Mouse (Mus musculus) liver, adult 2 months (tissue): ENCODE measurements around the gene Ackr4. TPM values are rescaled to one million over a fixed set of nuclear protein-coding genes. Genes with fewer than 3 reads are reported as not detected.

Experiments used
- DNase-seq: peaks from one replicate; pipeline ENCODE4 v3.0.0-alpha.2; 2011; ENCODE audit warnings: low read depth, low spot score; ENCODE audit errors: extremely low read depth
- H3K27ac ChIP-seq: fragments of 200-500 bp; replicated peaks from 2 replicates; pipeline ENCODE4 v1.5.1; 2012; ENCODE audit warnings: low read depth, mild to moderate bottlenecking, control low read depth, inconsistent platforms, low read length; ENCODE audit not compliant: insufficient read depth
- H3K27me3 ChIP-seq: fragments of 200-500 bp; 2 replicates; pipeline ENCODE4 v1.6.1; 2012; ENCODE audit warnings: mild to moderate bottlenecking, moderate library complexity, low read length, inconsistent platforms; ENCODE audit not compliant: control insufficient read depth, insufficient read depth
- H3K36me3 ChIP-seq: fragments of 200-500 bp; 2 replicates; pipeline ENCODE4 v1.6.1; 2012; ENCODE audit warnings: low read length, inconsistent platforms; ENCODE audit not compliant: control insufficient read depth, insufficient read depth
- H3K4me1 ChIP-seq: fragments of 200-500 bp; 2 replicates; pipeline ENCODE4 v1.6.1; 2011; ENCODE audit warnings: low read length; ENCODE audit not compliant: control insufficient read depth, insufficient read depth
- H3K4me3 ChIP-seq: fragments of 200-500 bp; 2 replicates; pipeline ENCODE4 v1.5.1; 2011; ENCODE audit warnings: low read depth, mild to moderate bottlenecking, control low read depth, low read length, moderate library complexity; ENCODE audit not compliant: insufficient read depth
- H3K79me2 ChIP-seq: fragments of 200-500 bp; 2 replicates; pipeline ENCODE4 v1.6.1; 2012; ENCODE audit warnings: inconsistent platforms, mild to moderate bottlenecking, low read length, moderate library complexity; ENCODE audit not compliant: control insufficient read depth, insufficient read depth
- H3K9ac ChIP-seq: fragments of 200-500 bp; 2 replicates; pipeline ENCODE4 v1.6.1; 2012; ENCODE audit warnings: low read depth, mild to moderate bottlenecking, control low read depth, inconsistent platforms, low read length
- CTCF ChIP-seq: fragments of 200-500 bp; IDR thresholded peaks from 2 replicates; pipeline ENCODE4 v1.5.1; 2011; ENCODE audit warnings: low read depth, low read length, control low read depth
- POLR2A ChIP-seq: fragments of 200-500 bp; IDR thresholded peaks from 2 replicates; pipeline ENCODE4 v1.6.1; 2011; ENCODE audit warnings: low read length, control low read depth; ENCODE audit not compliant: insufficient read depth; ENCODE audit errors: extremely low read depth
- WGBS: fragments of 180-500 bp; shearing (Covaris S2); methylation state at CpG from one replicate; pipeline ENCODE4 v1.1.7; 2018; 5-methylcytosine and 5-hydroxymethylcytosine counted together
- polyA plus RNA-seq: library from polyadenylated mRNA; depleted of rRNA; stranded (reverse); fragments of >200 nt; gene quantifications from 2 replicates; pipeline ENCODE4 v1.2.3, GENCODE M21; 2012
- total RNA-seq: library from RNA; depleted of rRNA; stranded (reverse); fragments of >200 nt; gene quantifications from 2 replicates; pipeline ENCODE4 v1.2.3, GENCODE M21; 2014

The Ackr4 gene
- total and polyA plus RNA-seq, 2 experiments = 0.54 to 2.4 TPM

GRCm38 (mm10) chr9:104098256-104098655 is 28.5 kb downstream of the Ackr4 start:
- H3K9ac ChIP-seq = no peak overlapping the region
- H3K4me3 ChIP-seq = no peak overlapping the region
- no peak for DNase-seq
- no peaks in the 10 kb centered on the region for H3K4me1 ChIP-seq
- no peaks in the 10 kb centered on the region for H3K27me3 ChIP-seq
- 70% methylated on average over 5 of the region's 5 CpGs for WGBS
- TF ChIP-seq POLR2A = no peak
- no peak for TF ChIP-seq CTCF
- peaks cover 80% of the 10 kb centered on the region for H3K36me3 ChIP-seq
- no peak overlapping the region for H3K27ac ChIP-seq
- no peaks in the 10 kb centered on the region; the same call in 1 of the 2 replicates for H3K79me2 ChIP-seq

- TF ChIP-seq CTCF (no peak), POLR2A (no peak)
- H3K27me3 ChIP-seq = no peaks in the 10 kb centered on the region
- H3K4me1 ChIP-seq = 0 out of 2 replicates have a peak, but pooled peaks cover 2% of the 10 kb centered on the region
- H3K4me3 ChIP-seq = no peak overlapping the region
- peaks cover 78% of the 10 kb centered on the region for H3K36me3 ChIP-seq
- WGBS = 97% methylated on average over 5 of the region's 5 CpGs
- H3K79me2 ChIP-seq = no peaks in the 10 kb centered on the region
- DNase-seq = no peak
- H3K9ac ChIP-seq = no peak overlapping the region
- H3K27ac ChIP-seq = no peak overlapping the region
Observed at GRCm38 (mm10) chr9:104092945-104093344, 33.8 kb downstream of the Ackr4 start.

- H3K27ac ChIP-seq = peak overlapping the region; percentile 47
- WGBS = 57% methylated on average over 8 of the region's 8 CpGs
- no peaks in the 10 kb centered on the region for H3K79me2 ChIP-seq
- 0 out of 2 replicates have a peak, but pooled peaks cover 2% of the 10 kb centered on the region for H3K4me1 ChIP-seq
- H3K36me3 ChIP-seq = peaks cover 83% of the 10 kb centered on the region
- TF ChIP-seq POLR2A = no peak
- no peak for TF ChIP-seq CTCF
- DNase-seq = no peak
- no peaks in the 10 kb centered on the region for H3K27me3 ChIP-seq
- no peak overlapping the region for H3K4me3 ChIP-seq
- no peak overlapping the region for H3K9ac ChIP-seq
Observed at GRCm38 (mm10) chr9:104088555-104088954, 38.2 kb downstream of the Ackr4 start.

GRCm38 (mm10) chr9:104085730-104086429 is 40.9 kb downstream of the Ackr4 start:
- Histone ChIP-seq H3K79me2 (no peaks in the 10 kb centered on the region; the same call in 1 of the 2 replicates), H3K36me3 (peaks cover 85% of the 10 kb centered on the region), H3K4me1 (0 out of 2 replicates have a peak, but pooled peaks cover 2% of the 10 kb centered on the region), H3K27me3 (no peaks in the 10 kb centered on the region), H3K9ac (no peak overlapping the region), H3K4me3 (no peak overlapping the region), H3K27ac (no peak overlapping the region)
- 67% methylated on average over 4 of the region's 4 CpGs for WGBS
- TF ChIP-seq POLR2A = no peak
- no peak for TF ChIP-seq CTCF
- DNase-seq = no peak

GRCm38 (mm10) chr9:104080038-104080437 is 46.7 kb downstream of the Ackr4 start:
- Histone ChIP-seq H3K9ac (no peak overlapping the region), H3K27ac (no peak overlapping the region), H3K36me3 (peaks cover 82% of the 10 kb centered on the region), H3K4me3 (no peak overlapping the region), H3K79me2 (no peaks in the 10 kb centered on the region; the same call in 1 of the 2 replicates), H3K4me1 (no peaks in the 10 kb centered on the region), H3K27me3 (no peaks in the 10 kb centered on the region)
- WGBS = 71% methylated on average over 3 of the region's 3 CpGs
- DNase-seq = no peak
- TF ChIP-seq CTCF = no peak
- no peak for TF ChIP-seq POLR2A

- Histone ChIP-seq H3K79me2 (no peaks in the 10 kb centered on the region; the same call in 1 of the 2 replicates), H3K27ac (no peak overlapping the region), H3K9ac (no peak overlapping the region), H3K4me3 (no peak overlapping the region), H3K36me3 (peaks cover 82% of the 10 kb centered on the region), H3K27me3 (no peaks in the 10 kb centered on the region), H3K4me1 (peaks cover 3% of the 10 kb centered on the region; the same call in 1 of the 2 replicates)
- TF ChIP-seq POLR2A (no peak), CTCF (peak; percentile 80)
- 54% methylated on average over 5 of the region's 5 CpGs for WGBS
- peak; percentile 58 for DNase-seq
Observed at GRCm38 (mm10) chr9:104079379-104079778, 47.4 kb downstream of the Ackr4 start.
